Mouse (Mus musculus) heart, embryonic 11.5 days (tissue): ENCODE measurements at regions not wholly inside any gene's neighbourhood (a gene's known extent, or its start where the extent isn't known, plus 50 kb on each side); places are given as distances from the start of the nearest gene placed in this dataset.

Experiments
- ATAC-seq: fragments of 200-750 bp; cut with Nextera tagmentation; replicated peaks from 2 replicates; pipeline ENCODE4 v1.8.0; 2017; ENCODE audit warnings: moderate library complexity; ENCODE audit not compliant: insufficient number of reproducible peaks, low FRiP score, low TSS enrichment
- H3K27ac ChIP-seq: fragments of 300-500 bp; sonication (generic); 2 replicates; pipeline ENCODE4 v1.5.1; 2014; ENCODE audit warnings: mild to moderate bottlenecking, low read depth, low read length
- H3K27me3 ChIP-seq: fragments of 300-500 bp; sonication (generic); 2 replicates; pipeline ENCODE4 v1.6.1; 2014; ENCODE audit warnings: mild to moderate bottlenecking, low read length, mixed read lengths; ENCODE audit not compliant: control insufficient read depth, insufficient read depth
- H3K36me3 ChIP-seq: fragments of 300-500 bp; sonication (generic); 2 replicates; pipeline ENCODE4 v1.6.1; 2014; ENCODE audit warnings: mild to moderate bottlenecking, low read length, moderate library complexity, mixed read lengths; ENCODE audit not compliant: control insufficient read depth, insufficient read depth
- H3K4me1 ChIP-seq: fragments of 300-500 bp; sonication (generic); 2 replicates; pipeline ENCODE4 v1.6.1; 2014; ENCODE audit warnings: low read length; ENCODE audit not compliant: control insufficient read depth, insufficient read depth
- H3K4me2 ChIP-seq: fragments of 300-500 bp; sonication (generic); 2 replicates; pipeline ENCODE4 v1.6.1; 2014; ENCODE audit warnings: mild to moderate bottlenecking, moderate library complexity
- H3K4me3 ChIP-seq: fragments of 300-500 bp; sonication (generic); 2 replicates; pipeline ENCODE4 v1.5.1; 2014; ENCODE audit warnings: low read depth, low read length
- H3K9ac ChIP-seq: fragments of 300-500 bp; sonication (generic); 2 replicates; pipeline ENCODE4 v1.6.1; 2014; ENCODE audit warnings: mild to moderate bottlenecking, low read depth, low read length, moderate library complexity
- H3K9me3 ChIP-seq: fragments of 300-500 bp; sonication (generic); replicated peaks from 2 replicates; pipeline ENCODE4 v1.6.1; 2016; ENCODE audit warnings: low read length; ENCODE audit not compliant: control insufficient read depth
- WGBS: fragments of 180-500 bp; shearing (Covaris S2); extraction: QIAGEN DNeasy Blood & Tissue Kit; methylation state at CpG from one replicate; pipeline ENCODE4 v1.1.7; 2014; ENCODE audit not compliant: insufficient replicate concordance; 5-methylcytosine and 5-hydroxymethylcytosine counted together

GRCm38 (mm10) chr2:9646963-9647362 lies 234.1 kb upstream of the 4930412O13Rik start:
- Histone ChIP-seq H3K27ac (no peak overlapping the region), H3K9me3 (no peaks in the 10 kb centered on the region), H3K4me1 (no peaks in the 10 kb centered on the region), H3K27me3 (no peaks in the 10 kb centered on the region), H3K4me3 (no peak overlapping the region), H3K36me3 (no peaks in the 10 kb centered on the region), H3K9ac (no peak overlapping the region), H3K4me2 (no peak overlapping the region)
- ATAC-seq = no peak
- 23% methylated on average over 4 of the region's 4 CpGs for WGBS

GRCm38 (mm10) chr2:9650082-9650481 lies 231.0 kb upstream of the 4930412O13Rik start:
- 96% methylated on average over 1 of the region's 1 CpGs for WGBS
- H3K36me3 ChIP-seq = no peaks in the 10 kb centered on the region
- no peaks in the 10 kb centered on the region for H3K9me3 ChIP-seq
- H3K4me1 ChIP-seq = no peaks in the 10 kb centered on the region
- H3K27me3 ChIP-seq = no peaks in the 10 kb centered on the region
- H3K27ac ChIP-seq = no peak overlapping the region
- H3K4me3 ChIP-seq = no peak overlapping the region
- no peak overlapping the region for H3K9ac ChIP-seq
- ATAC-seq = no peak
- H3K4me2 ChIP-seq = no peak overlapping the region

- no peaks in the 10 kb centered on the region for H3K36me3 ChIP-seq
- no peak overlapping the region for H3K9ac ChIP-seq
- H3K4me2 ChIP-seq = no peak overlapping the region
- H3K27me3 ChIP-seq = no peaks in the 10 kb centered on the region
- 81% methylated on average over 4 of the region's 4 CpGs for WGBS
- no peaks in the 10 kb centered on the region for H3K9me3 ChIP-seq
- no peak overlapping the region for H3K4me3 ChIP-seq
- H3K27ac ChIP-seq = no peak overlapping the region
- no peaks in the 10 kb centered on the region for H3K4me1 ChIP-seq
- ATAC-seq = no peak
Observed at GRCm38 (mm10) chr2:9658880-9659279, 222.2 kb upstream of the 4930412O13Rik start.

GRCm38 (mm10) chr2:9669621-9670020 lies 211.4 kb upstream of the 4930412O13Rik start:
- H3K4me2 ChIP-seq = no peak overlapping the region
- 69% methylated on average over 4 of the region's 4 CpGs for WGBS
- H3K27me3 ChIP-seq = no peaks in the 10 kb centered on the region
- no peak overlapping the region for H3K9ac ChIP-seq
- no peaks in the 10 kb centered on the region for H3K36me3 ChIP-seq
- H3K4me3 ChIP-seq = no peak overlapping the region
- no peak overlapping the region for H3K27ac ChIP-seq
- no peaks in the 10 kb centered on the region for H3K4me1 ChIP-seq
- no peak for ATAC-seq
- no peaks in the 10 kb centered on the region for H3K9me3 ChIP-seq

GRCm38 (mm10) chr2:9681691-9682152 lies 199.3 kb upstream of the 4930412O13Rik start:
- H3K36me3 ChIP-seq = no peaks in the 10 kb centered on the region
- H3K4me2 ChIP-seq = no peak overlapping the region
- no peak for ATAC-seq
- H3K27ac ChIP-seq = peak overlapping the region; percentile 41
- H3K4me1 ChIP-seq = no peaks in the 10 kb centered on the region
- H3K27me3 ChIP-seq = no peaks in the 10 kb centered on the region
- no peaks in the 10 kb centered on the region for H3K9me3 ChIP-seq
- 38% methylated on average over 7 of the region's 7 CpGs for WGBS
- no peak overlapping the region for H3K4me3 ChIP-seq
- H3K9ac ChIP-seq = no peak overlapping the region

GRCm38 (mm10) chr2:9683673-9684210 lies 197.3 kb upstream of the 4930412O13Rik start:
- no peak for ATAC-seq
- Histone ChIP-seq H3K9me3 (no peaks in the 10 kb centered on the region), H3K27ac (no peak overlapping the region), H3K4me2 (no peak overlapping the region), H3K27me3 (no peaks in the 10 kb centered on the region), H3K9ac (no peak overlapping the region), H3K36me3 (no peaks in the 10 kb centered on the region), H3K4me3 (no peak overlapping the region), H3K4me1 (no peaks in the 10 kb centered on the region)
- WGBS = 78% methylated on average over 2 of the region's 2 CpGs

- H3K9ac ChIP-seq = no peak overlapping the region
- 71% methylated on average over 7 of the region's 7 CpGs for WGBS
- no peaks in the 10 kb centered on the region for H3K36me3 ChIP-seq
- no peak overlapping the region for H3K4me2 ChIP-seq
- no peak overlapping the region for H3K27ac ChIP-seq
- no peak overlapping the region for H3K4me3 ChIP-seq
- H3K27me3 ChIP-seq = no peaks in the 10 kb centered on the region
- ATAC-seq = no peak
- H3K9me3 ChIP-seq = no peaks in the 10 kb centered on the region
- H3K4me1 ChIP-seq = no peaks in the 10 kb centered on the region
Observed at GRCm38 (mm10) chr2:9688176-9688575, 192.9 kb upstream of the 4930412O13Rik start.

GRCm38 (mm10) chr2:9689518-9689917 lies 191.5 kb upstream of the 4930412O13Rik start:
- Histone ChIP-seq H3K9me3 (no peaks in the 10 kb centered on the region), H3K4me2 (no peak overlapping the region), H3K4me3 (no peak overlapping the region), H3K27ac (no peak overlapping the region), H3K4me1 (no peaks in the 10 kb centered on the region), H3K36me3 (no peaks in the 10 kb centered on the region), H3K9ac (no peak overlapping the region), H3K27me3 (no peaks in the 10 kb centered on the region)
- no peak for ATAC-seq
- 71% methylated on average over 5 of the region's 5 CpGs for WGBS

- Histone ChIP-seq H3K27me3 (no peaks in the 10 kb centered on the region), H3K4me1 (no peaks in the 10 kb centered on the region), H3K4me3 (no peak overlapping the region), H3K9me3 (no peaks in the 10 kb centered on the region), H3K9ac (no peak overlapping the region), H3K27ac (no peak overlapping the region), H3K4me2 (no peak overlapping the region), H3K36me3 (no peaks in the 10 kb centered on the region)
- ATAC-seq = no peak
- WGBS = 83% methylated on average over 5 of the region's 5 CpGs
Observed at GRCm38 (mm10) chr2:9691506-9691905, 189.5 kb upstream of the 4930412O13Rik start.
